Mouse (Mus musculus) limb, embryonic 15.5 days (tissue): Measurements from ENCODE around the gene Asb13. TPM values are rescaled to one million over a fixed set of nuclear protein-coding genes. Genes with fewer than 3 reads are reported as not detected.

Source experiments
- polyA plus RNA-seq: library from polyadenylated mRNA; unstranded; fragments of >200 nt; fragmentation: Nextera tagmentation; extraction: Ambion mirVana; gene quantifications from 2 replicates; pipeline ENCODE4 v1.2.1, GENCODE M21; 2015

Gene Asb13
- polyA plus RNA-seq, 1 experiment from 2014 or later = 10.1 TPM

Other genes with a start within 250 kb of the Asb13 start
- gene Gdi2, start 96.0 kb upstream of the Asb13 start, polyA plus RNA-seq = 421 and 430 TPM in 2 replicates
- 15.3 and 15.7 TPM in 2 replicates for gene Fam208b, start 22.9 kb upstream of the Asb13 start, polyA plus RNA-seq
- gene Calml3, start 170.3 kb downstream of the Asb13 start, polyA plus RNA-seq = 22.0 and 22.9 TPM in 2 replicates
- 596 and 780 TPM in 2 replicates for gene Calm4, start 203.7 kb downstream of the Asb13 start, polyA plus RNA-seq
- gene Calm5, start 220.1 kb downstream of the Asb13 start, polyA plus RNA-seq = 3.2 and 3.5 TPM in 2 replicates